Mouse (Mus musculus): ENCODE data around the gene Sec22b.

- TF ChIP-seq CTCF (IDR thresholded peaks at IDR 0.05; ENCODE audit: low read depth) = no peak
- no peak for TF ChIP-seq EP300 (IDR thresholded peaks at IDR 0.05; ENCODE audit: low read depth)
Measured at GRCm38 (mm10) chr3:97953196-97953595, 52.2 kb downstream of the Sec22b start.

All from liver, embryonic 14.5 days (tissue).